Mouse (Mus musculus): Measurements from ENCODE around the gene Usp35. TPM values are rescaled to one million over a fixed set of nuclear protein-coding genes. Genes with fewer than 3 reads are reported as not detected.

Usp35 gene
- polyA plus RNA-seq, 1 experiment from 2014 or later = 10.0 TPM

GRCm38 (mm10) chr7:97346111-97346821, 14.4 kb upstream of the Usp35 start:
- ChIA-PET CTCF (interaction anchor here (1.1 kb wide), 1 partner anchor 14 kb away, joined by 3 read pairs; no protein-coding TSS in a partner anchor), POLR2A (no interaction called here)
- ATAC-seq (no peak), DNase-seq (ENCODE audit: low read depth, low spot score) (no peak)
- in situ Hi-C loops (cut with MboI; ENCODE audit: low pct_unique_long_range_greater_than_20kb) = no loop called here
- no peaks in the 10 kb centered on the region for H3K27me3 ChIP-seq
- TF ChIP-seq CTCF (IDR thresholded peaks at IDR 0.05) = no peak

- POLR2A ChIA-PET = no interaction called here
- DNase-seq (ENCODE audit: low read depth, low spot score) = no peak
- in situ Hi-C loops (cut with MboI; ENCODE audit: low pct_unique_long_range_greater_than_20kb) = no loop called here
These were observed 13.5 kb upstream of the Usp35 start for GRCm38 (mm10) chr7:97345229-97345871.

GRCm38 (mm10) chr7:97344655-97345054, 12.8 kb upstream of the Usp35 start:
- ATAC-seq = no peak
- no peak for DNase-seq (ENCODE audit: low read depth, low spot score)
- ChIA-PET POLR2A (no interaction called here), CTCF (no interaction called here)
- H3K27me3 ChIP-seq = no peaks in the 10 kb centered on the region
- no peak for TF ChIP-seq CTCF (IDR thresholded peaks at IDR 0.05)
- in situ Hi-C loops (cut with MboI; ENCODE audit: low pct_unique_long_range_greater_than_20kb) = no loop called here

More at GRCm38 (mm10) chr7:97345229-97345871, 13.5 kb upstream of the Usp35 start:
- no peak for TF ChIP-seq CTCF (IDR thresholded peaks at IDR 0.05)
- H3K27me3 ChIP-seq = no peaks in the 10 kb centered on the region
- CTCF ChIA-PET = interaction anchor here (1.1 kb wide), 1 partner anchor 15 kb away, joined by 3 read pairs; no protein-coding TSS in a partner anchor
- ATAC-seq = no peak

GRCm38 (mm10) chr7:97342961-97343360, 11.1 kb upstream of the Usp35 start:
- in situ Hi-C loops (cut with MboI; ENCODE audit: low pct_unique_long_range_greater_than_20kb) = no loop called here
- no peak for ATAC-seq
- CTCF ChIA-PET = interaction anchor here (0.9 to 1.3 kb wide), 2 partner anchors 9 to 13 kb away, joined by 3 to 4 read pairs; no protein-coding TSS in a partner anchor

GRCm38 (mm10) chr7:97340907-97341849, 9.4 kb upstream of the Usp35 start:
- CTCF ChIA-PET = no interaction called here
- TF ChIP-seq CTCF (IDR thresholded peaks at IDR 0.05) = no peak
- ATAC-seq (no peak), DNase-seq (ENCODE audit: low read depth, low spot score) (no peak)
- in situ Hi-C loops (cut with MboI; ENCODE audit: low pct_unique_long_range_greater_than_20kb) = no loop called here
- POLR2A ChIA-PET = no interaction called here
- H3K27me3 ChIP-seq = no peaks in the 10 kb centered on the region

More at GRCm38 (mm10) chr7:97342961-97343360, 11.1 kb upstream of the Usp35 start:
- no peak for DNase-seq (ENCODE audit: low read depth, low spot score)
- TF ChIP-seq CTCF (IDR thresholded peaks at IDR 0.05) = no peak
- no peaks in the 10 kb centered on the region for H3K27me3 ChIP-seq
- POLR2A ChIA-PET = interaction anchor here (0.6 to 1.3 kb wide), 2 partner anchors 18 to 194 kb away, joined by 4 to 5 read pairs; no protein-coding TSS in a partner anchor

GRCm38 (mm10) chr7:97339623-97340022, 7.8 kb upstream of the Usp35 start:
- H3K27me3 ChIP-seq = no peaks in the 10 kb centered on the region
- ChIA-PET CTCF (no interaction called here), POLR2A (interaction anchor here (0.8 kb wide), 1 partner anchor 398 kb away, joined by 4 read pairs; no protein-coding TSS in a partner anchor)
- in situ Hi-C loops (cut with MboI; ENCODE audit: low pct_unique_long_range_greater_than_20kb) = no loop called here
- DNase-seq (ENCODE audit: low read depth, low spot score) = no peak
- no peak for ATAC-seq
- TF ChIP-seq CTCF (IDR thresholded peaks at IDR 0.05) = no peak

GRCm38 (mm10) chr7:97338593-97338992, 6.8 kb upstream of the Usp35 start:
- in situ Hi-C loops (cut with MboI; ENCODE audit: low pct_unique_long_range_greater_than_20kb) = no loop called here
- ATAC-seq = no peak
- TF ChIP-seq CTCF (IDR thresholded peaks at IDR 0.05) = no peak
- no peaks in the 10 kb centered on the region for H3K27me3 ChIP-seq
- no peak for DNase-seq (ENCODE audit: low read depth, low spot score)
- ChIA-PET POLR2A (interaction anchor here (0.6 kb wide), 1 partner anchor 245 kb away, joined by 3 read pairs; no protein-coding TSS in a partner anchor), CTCF (no interaction called here)

- ChIA-PET POLR2A (no interaction called here), CTCF (no interaction called here)
- ATAC-seq = no peak
These were observed 4.9 kb upstream of the Usp35 start for GRCm38 (mm10) chr7:97336678-97337077.

GRCm38 (mm10) chr7:97334406-97334805, 2.6 kb upstream of the Usp35 start:
- TF ChIP-seq CTCF (IDR thresholded peaks at IDR 0.05) = no peak
- ChIA-PET CTCF (no interaction called here), POLR2A (no interaction called here)
- in situ Hi-C loops (cut with MboI; ENCODE audit: low pct_unique_long_range_greater_than_20kb) = no loop called here
- DNase-seq (ENCODE audit: low read depth, low spot score) (no peak), ATAC-seq (no peak)
- H3K27me3 ChIP-seq = no peaks in the 10 kb centered on the region

More at GRCm38 (mm10) chr7:97336678-97337077, 4.9 kb upstream of the Usp35 start:
- no peak for DNase-seq (ENCODE audit: low read depth, low spot score)
- no peak for TF ChIP-seq CTCF (IDR thresholded peaks at IDR 0.05)
- no peaks in the 10 kb centered on the region for H3K27me3 ChIP-seq
- in situ Hi-C loops (cut with MboI; ENCODE audit: low pct_unique_long_range_greater_than_20kb) = no loop called here

GRCm38 (mm10) chr7:97333113-97333898, 1.5 kb upstream of the Usp35 start:
- in situ Hi-C loops (cut with MboI; ENCODE audit: low pct_unique_long_range_greater_than_20kb) = no loop called here
- DNase-seq (ENCODE audit: low read depth, low spot score) = no peak
- ChIA-PET POLR2A (no interaction called here), CTCF (no interaction called here)
- no peaks in the 10 kb centered on the region for H3K27me3 ChIP-seq
- TF ChIP-seq CTCF (IDR thresholded peaks at IDR 0.05) = no peak
- ATAC-seq = no peak
